Mouse (Mus musculus) ES-Bruce4 (cell line): ENCODE measurements around the gene Gimap9.

Source experiments
- CTCF ChIP-seq: IDR thresholded peaks from one replicate; pipeline ENCODE4 v1.8.1; 2011; ENCODE audit warnings: low read depth, low read length
- POLR2A ChIP-seq: IDR thresholded peaks from one replicate; pipeline ENCODE4 v1.8.1; 2011; ENCODE audit warnings: low read length; ENCODE audit not compliant: insufficient read depth

- no peak for TF ChIP-seq CTCF
- TF ChIP-seq POLR2A = no peak
Observed at GRCm38 (mm10) chr6:48648779-48649178, 27.1 kb upstream of the Gimap9 start.
